Mouse (Mus musculus) olfactory bulb, adult 2 months (tissue): ENCODE results near the gene Med25.

Experiments
- CTCF ChIP-seq: fragments of 200-500 bp; IDR thresholded peaks from 2 replicates; pipeline ENCODE4 v1.5.1; 2012; ENCODE audit warnings: low read depth, mild to moderate bottlenecking, low read length, moderate library complexity; ENCODE audit not compliant: insufficient read depth
- POLR2A ChIP-seq: fragments of 200-500 bp; IDR thresholded peaks from 2 replicates; pipeline ENCODE4 v1.6.1; 2012; ENCODE audit warnings: mild to moderate bottlenecking, low read depth, low read length, moderate library complexity; ENCODE audit not compliant: insufficient read depth

DNA sequence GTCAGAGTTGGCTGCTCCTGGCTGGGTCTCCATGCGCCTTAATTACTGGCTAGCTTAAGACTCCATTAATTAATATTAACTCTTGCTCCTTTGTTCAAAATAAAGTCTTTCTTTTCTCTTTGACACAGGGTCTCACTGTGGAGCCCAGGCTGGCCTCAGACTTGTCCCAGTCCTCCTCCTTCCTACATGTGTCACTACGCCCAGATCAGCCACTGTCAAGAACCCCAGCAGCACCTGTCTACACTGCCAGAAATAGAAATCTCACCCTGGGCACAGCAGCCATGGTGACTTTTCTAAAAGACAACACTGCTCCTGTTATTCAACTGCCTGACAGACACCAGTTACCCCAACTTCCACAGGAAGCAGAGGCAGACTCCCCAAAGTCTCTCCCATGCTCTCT is 21.9 kb upstream of the Med25 start:
- no peak for TF ChIP-seq CTCF
- no peak for TF ChIP-seq POLR2A
